8 mouse cellular contexts compared by ENCODE assay signal in the genomic region with DNA sequence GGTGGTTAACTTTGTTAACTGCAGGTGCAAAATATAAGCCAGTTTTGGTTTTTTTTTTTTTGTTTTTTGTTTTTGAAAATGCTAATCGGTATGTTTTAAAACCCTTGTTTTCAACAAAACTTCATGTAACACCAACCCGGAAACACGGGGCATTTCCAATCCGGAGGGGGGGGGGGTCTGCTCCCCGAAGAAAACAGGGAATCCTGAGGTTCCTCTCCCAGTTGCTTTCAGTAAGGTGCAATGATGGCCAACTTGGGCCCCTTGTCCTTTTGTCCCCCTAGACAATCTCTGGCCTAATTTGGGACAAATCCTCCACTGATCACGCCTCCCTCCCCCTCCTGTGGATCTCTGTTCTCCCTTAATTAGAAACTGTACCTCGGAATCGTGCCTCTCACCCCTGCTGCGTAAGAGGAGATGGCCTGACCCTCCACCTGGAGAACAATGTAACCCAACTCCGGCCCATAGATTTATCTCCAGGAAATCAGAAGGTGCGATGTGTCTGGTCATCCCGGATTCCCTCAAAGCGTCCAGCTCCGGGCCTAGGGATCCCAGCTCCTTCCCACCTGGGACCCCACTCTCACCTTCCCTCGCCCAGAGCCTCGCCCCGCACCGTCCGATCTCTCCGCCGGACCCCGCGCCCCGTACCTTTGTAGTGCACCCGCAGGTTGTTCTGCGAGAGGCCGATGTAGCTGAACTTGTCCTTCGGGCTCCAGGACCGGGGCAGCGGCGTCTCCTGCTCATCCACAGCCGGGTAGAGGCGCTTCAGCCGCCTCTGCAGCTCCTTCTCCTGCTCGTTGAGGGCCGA. TPM values are rescaled to one million over a fixed set of nuclear protein-coding genes. Genes with fewer than 3 reads are reported as not detected.
DNase-seq lines count a peak whose midpoint lies in the region; ATAC-seq and TF ChIP-seq lines count a peak whose summit lies in the region.

No protein-coding gene starts in this region.

- TF ChIP-seq POLR2A in MEL (IDR thresholded peaks at IDR 0.05; ENCODE audit: control insufficient read depth in 1 of 2, insufficient read depth in 1 of 2, low read depth in 1 of 2, low read length in 2 of 2, poor library complexity in 1 of 2): 0 out of 4 replicates have a peak, but pooled peaks of 1 of the 2 experiments have one; percentile 16
- TF ChIP-seq POLR2A in bone marrow, adult 2 months (IDR thresholded peaks at IDR 0.05; ENCODE audit: borderline replicate concordance, control insufficient read depth, low read depth, low read length): peak; percentile 8; the same call in 1 of the 2 replicates

- H3K27me3 ChIP-seq in MEL (ENCODE audit: control insufficient read depth in 1 of 2, insufficient read depth in 2 of 2, low read length in 2 of 2): no peaks in the 10 kb centered on the region; a peak in 1 of 4 replicates
- peaks cover 3% of the 10 kb centered on the region for H3K27me3 ChIP-seq in erythroblast, embryonic 14.5 days (ENCODE audit: control insufficient read depth)
- no peaks in the 10 kb centered on the region for H3K27me3 ChIP-seq in limb, embryonic 12.5 days
- no peaks in the 10 kb centered on the region for H3K27me3 ChIP-seq in midbrain, embryonic 13.5 days
- no peaks in the 10 kb centered on the region for H3K27me3 ChIP-seq in splenic B cell, adult 2 months (ENCODE audit: control insufficient read depth, insufficient read depth, low read length, poor library complexity, severe bottlenecking)

- peak overlapping the region; percentile 80 for H3K4me2 ChIP-seq in limb, embryonic 12.5 days
- H3K4me2 ChIP-seq in midbrain, embryonic 13.5 days (replicated peaks): peak overlapping the region; percentile 64

- peak overlapping the region; percentile 97 for H3K9ac ChIP-seq in MEL (ENCODE audit: control insufficient read depth, low read depth, low read length, poor library complexity, severe bottlenecking)
- peak overlapping the region; percentile 97 for H3K9ac ChIP-seq in limb, embryonic 12.5 days (replicated peaks)
- H3K9ac ChIP-seq in midbrain, embryonic 13.5 days (replicated peaks): peak overlapping the region; percentile 98

- no peak for TF ChIP-seq RAD21 in MEL (IDR thresholded peaks at IDR 0.05; ENCODE audit: low read depth, low read length)

- DNase-seq in MEL (ENCODE audit: low read depth, low spot score): peak; percentile 59
- peak; percentile 42 to 50 for DNase-seq in heart, postnatal 36 days
- DNase-seq in splenic B cell, adult 2 months (ENCODE audit: low read depth, low spot score): peak; percentile 45
- no peak for DNase-seq in T-cell, adult 2 months (ENCODE audit: low spot score)

- peak overlapping the region; percentile 37 for H3K27ac ChIP-seq in MEL (ENCODE audit: control insufficient read depth, low read depth, low read length)
- peak overlapping the region; percentile 99 for H3K27ac ChIP-seq in bone marrow, adult 2 months (ENCODE audit: control insufficient read depth, insufficient read depth, low read depth, low read length, poor library complexity)
- peak overlapping the region; percentile 82 for H3K27ac ChIP-seq in limb, embryonic 12.5 days
- H3K27ac ChIP-seq in midbrain, embryonic 13.5 days: peak overlapping the region; percentile 100

- H3K79me2 ChIP-seq in MEL (ENCODE audit: control insufficient read depth, insufficient read depth, low read length, poor library complexity): peaks cover 53% of the 10 kb centered on the region

- no peak for ATAC-seq in limb, embryonic 12.5 days (ENCODE audit: insufficient number of reproducible peaks, insufficient read depth, low FRiP score, low TSS enrichment, low read depth)
- ATAC-seq in midbrain, embryonic 13.5 days: peak; percentile 55

- intact Hi-C loops in heart, postnatal 36 days (cut with DNase I): loop anchor here (2.0 to 5.0 kb wide), 8 partner anchors 27 to 298 kb away; partner anchors contain the start of gene Nol7

- peaks cover 15 to 19% of the 10 kb centered on the region in 2 experiments for H3K4me1 ChIP-seq in MEL (ENCODE audit: control insufficient read depth in 1 of 2, insufficient read depth in 2 of 2, low read length in 2 of 2)
- no peaks in the 10 kb centered on the region; the same call in 1 of the 2 replicates for H3K4me1 ChIP-seq in bone marrow, adult 2 months (ENCODE audit: control insufficient read depth, insufficient read depth, low read length)
- H3K4me1 ChIP-seq in erythroblast, embryonic 14.5 days (ENCODE audit: control insufficient read depth): peaks cover 37% of the 10 kb centered on the region
- H3K4me1 ChIP-seq in limb, embryonic 12.5 days (replicated peaks): peaks cover 18% of the 10 kb centered on the region
- H3K4me1 ChIP-seq in midbrain, embryonic 13.5 days (replicated peaks): peaks cover 40% of the 10 kb centered on the region

- under 1% methylated on average over 36 of the region's 36 CpGs for WGBS in bone marrow, adult 2 months
- under 1% methylated on average over 36 of the region's 36 CpGs for WGBS in limb, embryonic 12.5 days
- under 1% methylated on average over 35 of the region's 36 CpGs for WGBS in midbrain, embryonic 13.5 days

- TF ChIP-seq EP300 in MEL (IDR thresholded peaks at IDR 0.05; ENCODE audit: low read depth in 1 of 2, low read length in 2 of 2): no peak

- H3K4me3 ChIP-seq in MEL (ENCODE audit: control insufficient read depth in 1 of 2, insufficient read depth in 1 of 2, low read depth in 2 of 2, low read length in 2 of 2): peak overlapping the region; percentile 78 to 99
- peak overlapping the region; percentile 89 for H3K4me3 ChIP-seq in bone marrow, adult 2 months (replicated peaks; ENCODE audit: control insufficient read depth, low read depth, low read length)
- peak overlapping the region; percentile 92 for H3K4me3 ChIP-seq in erythroblast, embryonic 14.5 days (replicated peaks)
- H3K4me3 ChIP-seq in limb, embryonic 12.5 days (replicated peaks): peak overlapping the region; percentile 84
- peak overlapping the region; percentile 88 for H3K4me3 ChIP-seq in midbrain, embryonic 13.5 days (replicated peaks)

- H3K36me3 ChIP-seq in MEL (ENCODE audit: control insufficient read depth in 1 of 2, insufficient read depth in 2 of 2, low read length in 2 of 2): peaks cover 0 to 29% of the 10 kb centered on the region in 2 experiments; a peak in 2 of 4 replicates
- H3K36me3 ChIP-seq in erythroblast, embryonic 14.5 days (ENCODE audit: control insufficient read depth): peaks cover 8% of the 10 kb centered on the region
- H3K36me3 ChIP-seq in limb, embryonic 12.5 days: no peaks in the 10 kb centered on the region
- no peaks in the 10 kb centered on the region for H3K36me3 ChIP-seq in midbrain, embryonic 13.5 days
- no peaks in the 10 kb centered on the region for H3K36me3 ChIP-seq in splenic B cell, adult 2 months (ENCODE audit: control insufficient read depth, insufficient read depth, low read length, poor library complexity, severe bottlenecking)

- no peak for TF ChIP-seq CTCF in MEL (IDR thresholded peaks at IDR 0.05 in 2 of 3, conservative IDR thresholded peaks at IDR 0.05 in 1 of 3; ENCODE audit: control insufficient read depth in 1 of 3, insufficient read depth in 1 of 3, low read depth in 2 of 3, low read length in 3 of 3, poor library complexity in 1 of 3, severe bottlenecking in 1 of 3)
- no peak for TF ChIP-seq CTCF in bone marrow, adult 2 months (IDR thresholded peaks at IDR 0.05; ENCODE audit: control insufficient read depth, insufficient read depth, low read length)

- no peaks in the 10 kb centered on the region for H3K9me3 ChIP-seq in MEL (replicated peaks; ENCODE audit: insufficient read depth, low read length)
- H3K9me3 ChIP-seq in erythroblast, embryonic 14.5 days (ENCODE audit: control insufficient read depth, low read length): no peaks in the 10 kb centered on the region
- H3K9me3 ChIP-seq in limb, embryonic 12.5 days: no peaks in the 10 kb centered on the region
- H3K9me3 ChIP-seq in midbrain, embryonic 13.5 days: no peaks in the 10 kb centered on the region

TF ChIP-seq in MEL, 35 proteins besides CTCF, POLR2A, EP300 and RAD21:
- TF ChIP-seq ELF1 (IDR thresholded peaks at IDR 0.05; ENCODE audit: low read depth, low read length) (no peak), BHLHE40 (IDR thresholded peaks at IDR 0.05; ENCODE audit: borderline replicate concordance, low read depth, low read length) (no peak), CHD1 (IDR thresholded peaks at IDR 0.05; ENCODE audit: low read depth, low read length) (0 out of 2 replicates have a peak, but pooled peaks have one; percentile 29), USF2 (IDR thresholded peaks at IDR 0.05; ENCODE audit: borderline replicate concordance in 1 of 2, insufficient read depth in 1 of 2, low read depth in 1 of 2, low read length in 2 of 2) (no peak), UBTF (IDR thresholded peaks at IDR 0.05; ENCODE audit: borderline replicate concordance, insufficient read depth, low read depth, low read length) (no peak), ZKSCAN1 (IDR thresholded peaks at IDR 0.05; ENCODE audit: low read depth, low read length) (no peak), JUND (IDR thresholded peaks at IDR 0.05; ENCODE audit: low read depth, low read length) (no peak), TBP (IDR thresholded peaks at IDR 0.05; ENCODE audit: low read depth, low read length) (0 out of 2 replicates have a peak, but pooled peaks have one; percentile 11)

RNA-seq across cellular contexts. Expression of gene Ranbp9, which starts 1.1 kb away (rescaled TPM):
- 17.1 and 17.3 TPM in 2 replicates for total RNA-seq in MEL (2012; rRNA removed)
- 10 to 100 TPM in 1 of 2 experiments, not detected in 1; 25.9 TPM for polyA plus RNA-seq in MEL (2012; ENCODE audit: insufficient read depth in 1 of 2, insufficient read length in 2 of 2, low read depth in 1 of 2, low replicate concordance in 2 of 2, missing spikeins in 1 of 2)
- 13.0 and 16.7 TPM in 2 replicates for polyA plus RNA-seq in bone marrow, adult 2 months (2011; ENCODE audit: insufficient read depth, insufficient read length, low replicate concordance, missing spikeins)
- 2.1 and 2.7 TPM in 2 replicates for polyA plus RNA-seq in erythroblast, embryonic 14.5 days (2012)
- 10 to 100 TPM; 43.0 to 48.3 TPM for total RNA-seq in heart, postnatal 36 days (2021)
- 9.7 and 10.0 TPM in 2 replicates for polyA plus RNA-seq in limb, embryonic 12.5 days (2016; fragmentation: Nextera tagmentation; extraction: Ambion mirVana)
- polyA plus RNA-seq in midbrain, embryonic 13.5 days (2015; fragmentation: Nextera tagmentation; extraction: Ambion mirVana): 11.7 and 14.4 TPM in 2 replicates

Comparison
In these comparisons a context has a peak if more than half of its experiments do, and no peak if none do; other contexts are left out.
1. H3K27ac ChIP-seq: peak in every context shown above with its lines; median percentile 100 in midbrain, embryonic 13.5 days; 99 in bone marrow, adult 2 months; 82 in limb, embryonic 12.5 days; 37 in MEL.